Mouse (Mus musculus): Measurements from ENCODE around the gene 4930550L24Rik. TPM values are rescaled to one million over a fixed set of nuclear protein-coding genes. Genes with fewer than 3 reads are reported as not detected.

4930550L24Rik gene
- 0.06 TPM in 1 of 2 replicates, not detected in the other for polyA plus RNA-seq (2015; fragmentation: Nextera tagmentation; extraction: Ambion mirVana)

GRCm38 (mm10) chrX:58909060-58909459 is at the start of gene 4930550L24Rik:
Gene 4930550L24Rik, plus strand, starts transcription at chrX:58909360.
- no peak for ATAC-seq
- TF ChIP-seq CTCF (IDR thresholded peaks at IDR 0.05; ENCODE audit: low read depth): no peak
- TF ChIP-seq EP300 (IDR thresholded peaks at IDR 0.05; ENCODE audit: low read depth): no peak
- Histone ChIP-seq H3K4me2 (ENCODE audit: low read depth, low read length) (no peak within 1 kb of the TSS), H3K9ac (replicated peaks) (no peak within 1 kb of the TSS), H3K9me3 (ENCODE audit: low read length) (no peaks in the 10 kb centered on the region), H3K4me1 (ENCODE audit: insufficient read depth) (no peaks in the 10 kb centered on the region), H3K4me3 (ENCODE audit: low read depth, low read length) (no peak within 1 kb of the TSS), H3K27me3 (ENCODE audit: insufficient read depth, low read length) (no peaks in the 10 kb centered on the region), H3K27ac (ENCODE audit: low read depth) (no peak within 1 kb of the TSS), H3K36me3 (replicated peaks; ENCODE audit: insufficient read depth, low read length) (no peaks in the 10 kb centered on the region)
- DNase-seq: no peak
- WGBS (ENCODE audit: insufficient replicate concordance): 68% methylated on average over 2 of the region's 2 CpGs

GRCm38 (mm10) chrX:58900753-58901152 is 8.4 kb upstream of the 4930550L24Rik start:
- no peak overlapping the region for H3K4me3 ChIP-seq (ENCODE audit: low read depth, low read length)
- no peak for TF ChIP-seq CTCF (IDR thresholded peaks at IDR 0.05; ENCODE audit: low read depth)
- no peak for TF ChIP-seq EP300 (IDR thresholded peaks at IDR 0.05; ENCODE audit: low read depth)
- H3K27ac ChIP-seq (ENCODE audit: low read depth): no peak overlapping the region
- no peak overlapping the region for H3K4me2 ChIP-seq (ENCODE audit: low read depth, low read length)
- no peak for DNase-seq
- H3K9ac ChIP-seq (replicated peaks): no peak overlapping the region
- no peaks in the 10 kb centered on the region for H3K4me1 ChIP-seq (ENCODE audit: insufficient read depth)
- H3K36me3 ChIP-seq (replicated peaks; ENCODE audit: insufficient read depth, low read length): no peaks in the 10 kb centered on the region
- H3K27me3 ChIP-seq (ENCODE audit: insufficient read depth, low read length): no peaks in the 10 kb centered on the region
- no peak for ATAC-seq
- H3K9me3 ChIP-seq (ENCODE audit: low read length): no peaks in the 10 kb centered on the region
- 53% methylated on average over 1 of the region's 1 CpGs for WGBS (ENCODE audit: insufficient replicate concordance)

GRCm38 (mm10) chrX:58967969-58968368 is 58.8 kb downstream of the 4930550L24Rik start:
- 85% methylated on average over 2 of the region's 2 CpGs for WGBS (ENCODE audit: insufficient replicate concordance)
- no peak overlapping the region for H3K4me3 ChIP-seq (ENCODE audit: low read depth, low read length)
- no peak for ATAC-seq
- TF ChIP-seq EP300 (IDR thresholded peaks at IDR 0.05; ENCODE audit: low read depth) (no peak), CTCF (IDR thresholded peaks at IDR 0.05; ENCODE audit: low read depth) (no peak)
- H3K36me3 ChIP-seq (replicated peaks; ENCODE audit: insufficient read depth, low read length): no peaks in the 10 kb centered on the region
- H3K9me3 ChIP-seq (ENCODE audit: low read length): no peaks in the 10 kb centered on the region
- no peaks in the 10 kb centered on the region for H3K4me1 ChIP-seq (ENCODE audit: insufficient read depth)
- H3K27ac ChIP-seq (ENCODE audit: low read depth): no peak overlapping the region
- no peak overlapping the region for H3K9ac ChIP-seq (replicated peaks)
- H3K4me2 ChIP-seq (ENCODE audit: low read depth, low read length): no peak overlapping the region
- DNase-seq: no peak
- H3K27me3 ChIP-seq (ENCODE audit: insufficient read depth, low read length): no peaks in the 10 kb centered on the region

All from liver, postnatal 0 days (tissue).